Mouse (Mus musculus) intestine, postnatal 0 days (tissue): ENCODE measurements around the gene Pim2. TPM values are rescaled to one million over a fixed set of nuclear protein-coding genes. Genes with fewer than 3 reads are reported as not detected.
A peak's percentile ranks its signal among the peaks of the same experiment; 100 is the strongest.
"Not testable (repeated sequence)": the region's sequence is repeated elsewhere in the genome, so short reads cannot be mapped to it uniquely, and the experiment has no call there.

ENCODE experiments used
- ATAC-seq: fragments of 200-750 bp; cut with Nextera tagmentation; 2 replicates; pipeline ENCODE4 v1.8.0; 2017; ENCODE audit warnings: mild to moderate bottlenecking, moderate TSS enrichment, moderate library complexity
- H3K27ac ChIP-seq: fragments of 300-500 bp; sonication (generic); 2 replicates; pipeline ENCODE4 v1.5.1; 2014; ENCODE audit warnings: mild to moderate bottlenecking, low read depth, low read length, moderate library complexity
- H3K27me3 ChIP-seq: fragments of 300-500 bp; sonication (generic); replicated peaks from 2 replicates; pipeline ENCODE4 v1.6.1; 2014; ENCODE audit warnings: low read length, mixed read lengths; ENCODE audit not compliant: control insufficient read depth, insufficient read depth
- H3K36me3 ChIP-seq: fragments of 300-500 bp; sonication (generic); 2 replicates; pipeline ENCODE4 v1.6.1; 2014; ENCODE audit warnings: mild to moderate bottlenecking, moderate library complexity; ENCODE audit not compliant: control insufficient read depth, insufficient read depth
- H3K4me1 ChIP-seq: fragments of 300-500 bp; sonication (generic); replicated peaks from 2 replicates; pipeline ENCODE4 v1.6.1; 2014; ENCODE audit warnings: antibody characterized with exemption, low read length, mixed read lengths; ENCODE audit not compliant: control insufficient read depth, insufficient read depth
- H3K4me2 ChIP-seq: fragments of 300-500 bp; sonication (generic); replicated peaks from 2 replicates; pipeline ENCODE4 v1.6.1; 2014; ENCODE audit warnings: low read depth, mild to moderate bottlenecking, moderate library complexity
- H3K4me3 ChIP-seq: fragments of 300-500 bp; sonication (generic); 2 replicates; pipeline ENCODE4 v1.5.1; 2014; ENCODE audit warnings: low read depth, low read length
- H3K9ac ChIP-seq: fragments of 300-500 bp; sonication (generic); 2 replicates; pipeline ENCODE4 v1.6.1; 2014; ENCODE audit warnings: mild to moderate bottlenecking, low read depth, low read length
- H3K9me3 ChIP-seq: fragments of 300-500 bp; sonication (generic); 2 replicates; pipeline ENCODE4 v1.6.1; 2016; ENCODE audit warnings: mixed run types; ENCODE audit not compliant: control insufficient read depth
- CTCF ChIP-seq: sonication (generic); IDR thresholded peaks from 2 replicates; pipeline ENCODE4 v1.5.1; 2016; ENCODE audit warnings: low read depth, mild to moderate bottlenecking, control low read depth, antibody characterized with exemption, moderate library complexity
- WGBS: fragments of 180-500 bp; shearing (Covaris S2); extraction: QIAGEN DNeasy Blood & Tissue Kit; methylation state at CpG from one replicate; pipeline ENCODE4 v1.1.7; 2014; 5-methylcytosine and 5-hydroxymethylcytosine counted together
- polyA plus RNA-seq: library from polyadenylated mRNA; unstranded; fragments of >200 nt; fragmentation: Nextera tagmentation; extraction: Ambion mirVana; gene quantifications from 2 replicates; pipeline ENCODE4 v1.2.1, GENCODE M21; 2015

Gene Pim2
- polyA plus RNA-seq, 1 experiment from 2014 or later = 9.2 TPM

GRCm38 (mm10) chrX:7917960-7918359 lies 39.9 kb downstream of the Pim2 start:
- H3K4me2 ChIP-seq, H3K4me3 ChIP-seq, H3K27ac ChIP-seq, H3K4me1 ChIP-seq, H3K36me3 ChIP-seq, H3K9ac ChIP-seq, H3K9me3 ChIP-seq, ATAC-seq: not testable (repeated sequence)
- 68% methylated on average over 6 of the region's 6 CpGs for WGBS
- TF ChIP-seq CTCF = 0 out of 2 replicates have a peak, but pooled peaks have one; percentile 20
- H3K27me3 ChIP-seq = peaks cover 32% of the 10 kb centered on the region

GRCm38 (mm10) chrX:7919601-7920383 lies 41.7 kb downstream of the Pim2 start, which contains the start of gene Pcsk1n:
Pcsk1n (plus strand) TSS chrX:7919822.
- no peaks in the 10 kb centered on the region for H3K9me3 ChIP-seq
- no peak within 1 kb of the TSS for H3K9ac ChIP-seq
- no peaks in the 10 kb centered on the region for H3K4me1 ChIP-seq
- H3K27ac ChIP-seq = no peak within 1 kb of the TSS
- peaks cover 33% of the 10 kb centered on the region for H3K27me3 ChIP-seq
- 15% methylated on average over 39 of the region's 40 CpGs for WGBS
- H3K4me2 ChIP-seq = no peak within 1 kb of the TSS
- H3K4me3 ChIP-seq = no peak within 1 kb of the TSS
- H3K36me3 ChIP-seq = no peaks in the 10 kb centered on the region
- no peak for ATAC-seq
- TF ChIP-seq CTCF = no peak

DNA sequence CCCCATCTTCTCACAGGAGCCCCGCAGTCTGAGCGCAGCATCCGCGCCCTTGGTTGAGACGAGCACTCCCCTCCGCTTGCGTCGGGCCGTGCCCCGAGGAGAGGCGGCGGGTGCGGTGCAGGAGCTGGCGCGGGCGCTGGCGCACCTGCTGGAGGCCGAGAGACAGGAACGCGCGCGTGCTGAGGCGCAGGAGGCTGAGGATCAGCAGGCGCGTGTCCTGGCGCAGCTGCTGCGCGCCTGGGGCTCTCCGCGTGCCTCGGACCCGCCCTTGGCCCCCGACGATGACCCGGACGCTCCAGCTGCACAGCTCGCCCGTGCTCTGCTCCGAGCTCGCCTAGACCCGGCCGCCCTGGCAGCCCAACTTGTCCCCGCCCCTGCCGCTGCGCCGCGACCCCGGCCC lies 44.0 kb downstream of the Pim2 start:
- Histone ChIP-seq H3K36me3 (no peaks in the 10 kb centered on the region), H3K4me2 (peak overlapping the region; percentile 47), H3K27me3 (peaks cover 36% of the 10 kb centered on the region), H3K4me3 (peak overlapping the region; percentile 26), H3K9ac (no peak overlapping the region), H3K4me1 (no peaks in the 10 kb centered on the region), H3K27ac (no peak overlapping the region), H3K9me3 (no peaks in the 10 kb centered on the region)
- TF ChIP-seq CTCF = no peak
- 13% methylated on average over 47 of the region's 48 CpGs for WGBS
- ATAC-seq = no peak

- 75% methylated on average over 6 of the region's 6 CpGs for WGBS
- H3K4me2 ChIP-seq = no peak overlapping the region
- H3K9ac ChIP-seq = no peak overlapping the region
- H3K27me3 ChIP-seq = peaks cover 19% of the 10 kb centered on the region
- no peak for TF ChIP-seq CTCF
- H3K27ac ChIP-seq = no peak overlapping the region
- ATAC-seq = no peak
- peaks cover 2% of the 10 kb centered on the region; the same call in 1 of the 2 replicates for H3K36me3 ChIP-seq
- no peaks in the 10 kb centered on the region for H3K9me3 ChIP-seq
- H3K4me3 ChIP-seq = no peak overlapping the region
- no peaks in the 10 kb centered on the region for H3K4me1 ChIP-seq
These were observed 48.2 kb downstream of the Pim2 start for GRCm38 (mm10) chrX:7926266-7926665.

- no peak overlapping the region for H3K4me2 ChIP-seq
- peaks cover 5% of the 10 kb centered on the region; the same call in 1 of the 2 replicates for H3K36me3 ChIP-seq
- peaks cover 11% of the 10 kb centered on the region for H3K27me3 ChIP-seq
- no peak for ATAC-seq
- no peak overlapping the region for H3K4me3 ChIP-seq
- WGBS = 34% methylated on average over 10 of the region's 10 CpGs
- H3K9ac ChIP-seq = no peak overlapping the region
- no peaks in the 10 kb centered on the region for H3K4me1 ChIP-seq
- H3K9me3 ChIP-seq = no peaks in the 10 kb centered on the region
- TF ChIP-seq CTCF = no peak
- no peak overlapping the region for H3K27ac ChIP-seq
These were observed 49.1 kb downstream of the Pim2 start for GRCm38 (mm10) chrX:7927116-7927515.

- H3K27ac ChIP-seq = no peak within 1 kb of the TSS
- no peak for TF ChIP-seq CTCF
- peaks cover 5% of the 10 kb centered on the region; the same call in 1 of the 2 replicates for H3K36me3 ChIP-seq
- 23% methylated on average over 18 of the region's 19 CpGs for WGBS
- no peaks in the 10 kb centered on the region for H3K9me3 ChIP-seq
- H3K4me1 ChIP-seq = no peaks in the 10 kb centered on the region
- 0 out of 2 replicates have a peak within 1 kb of the TSS, but pooled peaks have one; percentile 2 for H3K4me3 ChIP-seq
- ATAC-seq = no peak
- no peak within 1 kb of the TSS for H3K9ac ChIP-seq
- H3K4me2 ChIP-seq = no peak within 1 kb of the TSS
- 0 out of 2 replicates have a peak, but pooled peaks cover 2% of the 10 kb centered on the region for H3K27me3 ChIP-seq
These were observed 50.3 kb downstream of the Pim2 start, which contains the start of gene Eras for GRCm38 (mm10) chrX:7928270-7928790. Eras (minus strand) TSS chrX:7928607.

Other genes starting within 250 kb of the Pim2 start
- gene Syp, start 239.8 kb upstream of the Pim2 start, polyA plus RNA-seq = 5.4 and 5.7 TPM in 2 replicates
- 3.4 and 4.3 TPM in 2 replicates for gene Prickle3, start 221.0 kb upstream of the Pim2 start, polyA plus RNA-seq
- 113 and 124 TPM in 2 replicates for gene Plp2, start 206.9 kb upstream of the Pim2 start, polyA plus RNA-seq
- gene Magix, start 197.0 kb upstream of the Pim2 start, polyA plus RNA-seq = 1.4 and 1.6 TPM in 2 replicates
- 13.8 and 14.6 TPM in 2 replicates for gene Gpkow, start 181.1 kb upstream of the Pim2 start, polyA plus RNA-seq
- gene Wdr45, start 163.9 kb upstream of the Pim2 start, polyA plus RNA-seq = 19.3 and 19.5 TPM in 2 replicates
- gene Gm45208, start 156.0 kb upstream of the Pim2 start, polyA plus RNA-seq = not detected in 2 replicates
- gene Praf2, start 149.8 kb upstream of the Pim2 start, polyA plus RNA-seq = 18.2 and 24.0 TPM in 2 replicates
- gene Ccdc120, start 127.4 kb upstream of the Pim2 start, polyA plus RNA-seq = 20.7 and 22.2 TPM in 2 replicates
- gene Tfe3, start 115.7 kb upstream of the Pim2 start, polyA plus RNA-seq = 15.3 and 16.2 TPM in 2 replicates
- 17.6 and 22.2 TPM in 2 replicates for gene Gripap1, start 88.5 kb upstream of the Pim2 start, polyA plus RNA-seq
- 0.60 and 0.68 TPM in 2 replicates for gene Kcnd1, start 56.0 kb upstream of the Pim2 start, polyA plus RNA-seq
- 21.0 and 22.8 TPM in 2 replicates for gene Otud5, start 36.9 kb upstream of the Pim2 start, polyA plus RNA-seq
- 24.3 and 27.0 TPM in 2 replicates for gene Slc35a2, start 5.8 kb downstream of the Pim2 start, polyA plus RNA-seq
- gene Pqbp1, start 21.0 kb downstream of the Pim2 start, polyA plus RNA-seq = 63.1 and 64.3 TPM in 2 replicates
- gene Timm17b, start 21.1 kb downstream of the Pim2 start, polyA plus RNA-seq = 106 and 109 TPM in 2 replicates
- gene Gm10491, start 29.6 kb downstream of the Pim2 start, polyA plus RNA-seq = not detected in 2 replicates
- gene Gm10490, start 31.3 kb downstream of the Pim2 start, polyA plus RNA-seq = not detected in 2 replicates
- 17.5 and 18.0 TPM in 2 replicates for gene Pcsk1n, start 41.6 kb downstream of the Pim2 start, polyA plus RNA-seq
- gene Eras, start 50.3 kb downstream of the Pim2 start, polyA plus RNA-seq = not detected in 2 replicates
- gene Hdac6, start 69.6 kb downstream of the Pim2 start, polyA plus RNA-seq = 4.6 and 5.4 TPM in 2 replicates
- 0.08 TPM in 1 of 2 replicates, not detected in the other for gene Gata1, start 99.8 kb downstream of the Pim2 start, polyA plus RNA-seq
- gene Glod5, start 140.2 kb downstream of the Pim2 start, polyA plus RNA-seq = 39.5 and 41.4 TPM in 2 replicates
- 15.5 and 16.5 TPM in 2 replicates for gene Suv39h1, start 196.5 kb downstream of the Pim2 start, polyA plus RNA-seq
- gene Was, start 212.2 kb downstream of the Pim2 start, polyA plus RNA-seq = 0.34 and 0.48 TPM in 2 replicates